In the genomic region with DNA sequence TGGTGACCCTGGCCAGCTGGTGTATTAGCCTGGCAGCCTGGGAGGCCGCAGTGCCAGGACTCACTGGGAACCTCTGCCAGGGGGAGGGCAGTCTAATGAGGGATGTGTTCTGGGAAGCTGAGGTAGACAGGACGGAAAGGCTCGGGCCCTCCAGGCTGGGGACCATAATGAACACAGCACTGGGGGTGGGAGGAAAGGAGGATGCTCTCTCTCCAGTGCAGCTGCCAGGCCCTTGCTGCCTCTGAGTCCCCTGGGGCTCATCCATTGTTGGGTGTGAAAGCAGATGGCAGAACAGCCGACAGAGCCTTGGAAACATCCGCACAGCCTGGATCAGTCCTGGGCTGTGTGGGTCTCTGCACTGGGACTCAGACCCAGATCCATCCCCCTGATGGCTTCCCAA, we compare ENCODE assay signal across 7 mouse cellular contexts. TPM values are rescaled to one million over a fixed set of nuclear protein-coding genes. Genes with fewer than 3 reads are reported as not detected.
DNase-seq lines count a peak whose midpoint lies in the region; ATAC-seq and TF ChIP-seq lines count a peak whose summit lies in the region.

No protein-coding gene starts in this region.

- no peaks in the 10 kb centered on the region for H3K9me3 ChIP-seq in kidney, postnatal 0 days (replicated peaks; ENCODE audit: low read length)

- intact Hi-C loops in left cerebral cortex, adult 2 months (cut with DNase I): no loop called here
- intact Hi-C loops in left cerebral cortex, postnatal 36 days (cut with DNase I): no loop called here

- peak overlapping the region; percentile 78 for H3K27ac ChIP-seq in left cerebral cortex, adult 2 months
- H3K27ac ChIP-seq in kidney, postnatal 0 days: 0 out of 2 replicates have a peak overlapping the region, but pooled peaks have one; percentile 70

- no peak overlapping the region for H3K9ac ChIP-seq in kidney, postnatal 0 days (ENCODE audit: low read depth, low read length)

- no peak for TF ChIP-seq CTCF in left cerebral cortex, adult 2 months (IDR thresholded peaks at IDR 0.05)
- no peak for TF ChIP-seq CTCF in kidney, postnatal 0 days (IDR thresholded peaks at IDR 0.05; ENCODE audit: low read depth)

- H3K4me2 ChIP-seq in kidney, postnatal 0 days (ENCODE audit: low read length): no peak overlapping the region

- DNase-seq in left cerebral cortex, adult 2 months (ENCODE audit: extremely low spot score in 1 of 2, low spot score in 2 of 2): no peak
- no peak for DNase-seq in left cerebral cortex, postnatal 36 days (ENCODE audit: low spot score in 2 of 2)
- peak; percentile 57 for DNase-seq in cerebellum, adult 9-10 months
- DNase-seq in heart, adult 8-10 months (ENCODE audit: low spot score): peak; percentile 64
- no peak for DNase-seq in kidney, postnatal 0 days (ENCODE audit: low spot score)
- DNase-seq in urinary bladder, adult 18-20 months (ENCODE audit: low spot score in 2 of 2): no peak
- no peak for DNase-seq in right cerebral cortex, postnatal 4 days

- H3K36me3 ChIP-seq in kidney, postnatal 0 days (ENCODE audit: insufficient read depth, low read length): no peaks in the 10 kb centered on the region

- H3K4me1 ChIP-seq in kidney, postnatal 0 days (replicated peaks; ENCODE audit: insufficient read depth, low read length): peaks cover 32% of the 10 kb centered on the region

- WGBS in kidney, postnatal 0 days: 52% methylated on average over 5 of the region's 5 CpGs

- no peak overlapping the region for H3K4me3 ChIP-seq in left cerebral cortex, adult 2 months
- no peak overlapping the region for H3K4me3 ChIP-seq in kidney, postnatal 0 days (replicated peaks; ENCODE audit: low read depth, low read length)

- no peak for ATAC-seq in kidney, postnatal 0 days (replicated peaks; ENCODE audit: low FRiP score, low read depth)

- H3K27me3 ChIP-seq in kidney, postnatal 0 days (ENCODE audit: insufficient read depth, low read length): no peaks in the 10 kb centered on the region

RNA-seq across cellular contexts. Expression of a gene that starts 2.2 kb away (rescaled TPM):
- total RNA-seq in left cerebral cortex, adult 2 months (2021): 10 to 100 TPM; 57.9 to 59.0 TPM
- total RNA-seq in left cerebral cortex, postnatal 36 days (2021): 10 to 100 TPM; 55.1 to 58.1 TPM
- 10 to 100 TPM; 25.5 to 32.9 (median 29.4) TPM for total RNA-seq in heart, adult 8-10 months (2022)
- 9.4 and 10.6 TPM in 2 replicates for polyA plus RNA-seq in kidney, postnatal 0 days (2015; fragmentation: Nextera tagmentation; extraction: Ambion mirVana)

RNA-seq across cellular contexts. Expression of a gene that starts 26.1 kb away (rescaled TPM):
- total RNA-seq in left cerebral cortex, adult 2 months (2021): 10 to 100 TPM; 32.8 to 34.3 TPM
- 10 to 100 TPM; 31.8 to 33.4 TPM for total RNA-seq in left cerebral cortex, postnatal 36 days (2021)
- total RNA-seq in heart, adult 8-10 months (2022): 10 to 100 TPM; 24.9 to 30.8 (median 27.7) TPM
- 12.7 and 14.0 TPM in 2 replicates for polyA plus RNA-seq in kidney, postnatal 0 days (2015; fragmentation: Nextera tagmentation; extraction: Ambion mirVana)

Comparison
In these comparisons a context has a peak if more than half of its experiments do, and no peak if none do; other contexts are left out.
1. DNase-seq: peak in cerebellum, adult 9-10 months (single experiment) and heart, adult 8-10 months (single experiment); none in left cerebral cortex, adult 2 months (0 of 2), left cerebral cortex, postnatal 36 days (0 of 2), kidney, postnatal 0 days (single experiment), urinary bladder, adult 18-20 months (0 of 2) and right cerebral cortex, postnatal 4 days (single experiment).